Mouse (Mus musculus) G1E (cell line): ENCODE measurements at regions not wholly inside any gene's neighbourhood (a gene's known extent, or its start where the extent isn't known, plus 50 kb on each side); places are given as distances from the start of the nearest gene placed in this dataset.
"Not testable (repeated sequence)": the region's sequence is repeated elsewhere in the genome, so short reads cannot be mapped to it uniquely, and the experiment has no call there.

Experiments used
- ATAC-seq: 2 replicates; pipeline ENCODE4 v1.8.0; 2016; ENCODE audit warnings: mild to moderate bottlenecking; ENCODE audit not compliant: insufficient number of reproducible peaks, poor library complexity, low FRiP score, severe bottlenecking; ENCODE audit errors: extremely low read depth
- DNase-seq: peaks from one replicate; pipeline ENCODE4 v3.0.0; 2012; ENCODE audit warnings: low spot score
- H3K27me3 ChIP-seq: 2 replicates; pipeline ENCODE4 v1.6.1; 2012; ENCODE audit warnings: mild to moderate bottlenecking, low read length, inconsistent platforms; ENCODE audit not compliant: insufficient read depth
- H3K36me3 ChIP-seq: replicated peaks from 2 replicates; pipeline ENCODE3; 2012; ENCODE audit warnings: mild to moderate bottlenecking, inconsistent platforms
- H3K4me1 ChIP-seq: 2 replicates; pipeline ENCODE4 v1.6.1; 2012; ENCODE audit warnings: low read depth, low read length, inconsistent platforms, mixed read lengths; ENCODE audit not compliant: insufficient read depth
- H3K4me3 ChIP-seq: 2 replicates; pipeline ENCODE4 v1.5.1; 2012; ENCODE audit warnings: low read depth, mild to moderate bottlenecking, inconsistent platforms, low read length, moderate library complexity, mixed read lengths
- H3K9me3 ChIP-seq: replicated peaks from 2 replicates; pipeline ENCODE4 v1.6.1; 2012; ENCODE audit warnings: inconsistent platforms
- CTCF ChIP-seq: IDR thresholded peaks from 2 replicates; pipeline ENCODE4 v1.5.1; 2012; ENCODE audit warnings: low read depth, low read length, inconsistent platforms, mixed read lengths
- GATA1 ChIP-seq: IDR thresholded peaks from 2 replicates; pipeline ENCODE4 v1.6.1; 2012; ENCODE audit warnings: borderline replicate concordance, low read length, inconsistent platforms, mixed read lengths
- GATA2 ChIP-seq: IDR thresholded peaks from 2 replicates; pipeline ENCODE4 v1.6.1; 2012; ENCODE audit warnings: low read depth, low read length, inconsistent platforms, borderline replicate concordance
- POLR2AphosphoS5 ChIP-seq: IDR thresholded peaks from 2 replicates; pipeline ENCODE4 v1.6.1; 2012; ENCODE audit warnings: low read depth, low read length, inconsistent platforms; ENCODE audit not compliant: insufficient replicate concordance
- TAL1 ChIP-seq: conservative IDR thresholded peaks from 2 replicates; pipeline ENCODE4 v1.6.1; 2012; ENCODE audit warnings: low read depth, low read length, inconsistent platforms, mixed read lengths

GRCm38 (mm10) chr13:82005929-82006726, 223.3 kb downstream of the Cetn3 start:
- Histone ChIP-seq H3K4me1 (no peaks in the 10 kb centered on the region), H3K36me3 (no peaks in the 10 kb centered on the region), H3K27me3 (no peaks in the 10 kb centered on the region), H3K4me3 (no peak overlapping the region), H3K9me3 (no peaks in the 10 kb centered on the region)
- DNase-seq (no peak), ATAC-seq (no peak)
- TF ChIP-seq GATA1 (no peak), TAL1 (no peak), CTCF (no peak), POLR2AphosphoS5 (no peak), GATA2 (no peak)

DNA sequence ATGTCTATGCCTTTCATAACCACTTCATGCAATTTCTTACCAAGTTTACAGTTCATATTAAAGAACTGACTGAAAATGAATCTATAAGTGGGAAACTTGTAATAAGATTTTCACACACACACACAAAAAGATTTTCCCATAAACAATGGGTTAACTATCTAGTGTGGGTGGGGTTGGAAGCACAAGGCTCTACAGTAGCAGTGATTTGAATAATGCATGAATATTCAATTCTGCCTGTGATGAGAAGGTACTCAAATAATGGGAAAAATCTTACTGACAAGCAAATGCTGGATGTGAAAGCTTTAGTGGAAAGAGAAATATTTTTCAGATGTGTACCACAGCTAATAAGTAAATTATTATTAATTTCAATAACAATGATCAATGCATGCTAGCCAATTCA, 224.3 kb downstream of the Cetn3 start:
- Histone ChIP-seq H3K9me3 (no peaks in the 10 kb centered on the region), H3K4me1 (no peaks in the 10 kb centered on the region), H3K4me3 (no peak overlapping the region), H3K36me3 (no peaks in the 10 kb centered on the region), H3K27me3 (no peaks in the 10 kb centered on the region)
- TF ChIP-seq TAL1 = no peak
- TF ChIP-seq GATA1 = no peak
- no peak for TF ChIP-seq GATA2
- TF ChIP-seq POLR2AphosphoS5 = no peak
- no peak for TF ChIP-seq CTCF
- ATAC-seq (no peak), DNase-seq (no peak)

DNA sequence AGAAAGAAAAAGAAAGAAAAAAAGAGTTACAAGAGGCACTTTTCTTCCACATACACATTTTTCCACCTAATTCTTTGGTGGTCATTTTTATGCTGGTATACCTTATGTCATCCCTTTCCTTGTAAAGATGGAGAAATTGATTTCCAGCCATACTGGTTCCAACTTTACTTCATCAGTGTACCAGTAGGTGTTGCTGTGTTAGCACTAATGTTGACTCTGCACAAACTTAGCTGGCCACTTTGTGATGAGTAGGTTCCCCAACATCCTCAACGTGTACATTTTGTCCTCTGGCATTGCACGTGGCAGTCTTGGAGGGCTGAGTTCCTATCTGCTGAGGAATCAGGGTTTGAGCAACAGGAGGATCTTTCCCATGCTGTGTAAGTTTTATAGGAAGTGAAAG, 256.7 kb downstream of the Cetn3 start:
- Histone ChIP-seq H3K4me1 (no peaks in the 10 kb centered on the region), H3K36me3 (no peaks in the 10 kb centered on the region), H3K4me3 (no peak overlapping the region), H3K27me3 (no peaks in the 10 kb centered on the region), H3K9me3 (no peaks in the 10 kb centered on the region)
- DNase-seq (no peak), ATAC-seq (no peak)
- TF ChIP-seq POLR2AphosphoS5 = no peak
- TF ChIP-seq GATA2 = no peak
- no peak for TF ChIP-seq GATA1

DNA sequence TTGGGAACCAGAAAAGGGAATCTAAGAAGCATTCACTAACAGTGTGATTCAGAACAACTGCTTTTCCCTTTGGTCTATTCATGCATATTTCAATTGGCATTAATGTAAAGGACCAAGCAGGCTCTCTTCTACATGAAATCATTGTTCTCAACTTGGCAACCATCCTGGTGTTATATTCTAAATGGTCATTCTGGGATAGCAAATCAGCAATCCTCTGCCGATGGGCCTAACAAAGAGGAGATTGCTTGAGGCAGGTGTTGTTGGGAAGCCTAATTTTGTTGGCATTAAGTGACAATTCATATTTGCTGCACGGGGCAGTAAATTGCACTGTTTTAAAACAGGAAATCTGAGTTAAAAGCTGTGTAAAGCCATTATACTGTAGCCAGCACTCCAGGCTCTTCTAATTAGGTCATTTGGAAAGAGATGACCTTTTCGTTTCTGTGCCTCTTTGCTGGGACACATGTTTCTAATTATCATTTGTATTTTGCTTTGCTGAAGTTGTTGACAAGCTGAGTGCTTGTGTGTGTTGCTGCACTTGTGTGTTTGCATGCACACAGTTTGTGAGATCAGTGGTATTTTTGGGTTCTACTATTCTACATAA, 275.4 kb downstream of the Cetn3 start:
- no peaks in the 10 kb centered on the region for H3K36me3 ChIP-seq
- no peaks in the 10 kb centered on the region for H3K9me3 ChIP-seq
- H3K27me3 ChIP-seq = no peaks in the 10 kb centered on the region
- ATAC-seq = no peak
- no peak overlapping the region for H3K4me3 ChIP-seq
- DNase-seq = no peak
- no peak for TF ChIP-seq GATA1
- TF ChIP-seq TAL1 = no peak
- no peak for TF ChIP-seq CTCF
- no peak for TF ChIP-seq POLR2AphosphoS5
- no peak for TF ChIP-seq GATA2
- H3K4me1 ChIP-seq = no peaks in the 10 kb centered on the region

- no peak for ATAC-seq
- Histone ChIP-seq H3K4me3 (no peak overlapping the region), H3K9me3 (no peaks in the 10 kb centered on the region), H3K27me3 (no peaks in the 10 kb centered on the region), H3K36me3 (no peaks in the 10 kb centered on the region), H3K4me1 (no peaks in the 10 kb centered on the region)
- TF ChIP-seq TAL1 = no peak
- TF ChIP-seq POLR2AphosphoS5 = no peak
- TF ChIP-seq CTCF = no peak
- no peak for TF ChIP-seq GATA1
- no peak for TF ChIP-seq GATA2
- no peak for DNase-seq
Observed at GRCm38 (mm10) chr13:82058872-82059271, 276.0 kb downstream of the Cetn3 start.

GRCm38 (mm10) chr13:82059498-82059897, 276.6 kb downstream of the Cetn3 start:
- H3K36me3 ChIP-seq = no peaks in the 10 kb centered on the region
- no peaks in the 10 kb centered on the region for H3K9me3 ChIP-seq
- H3K4me3 ChIP-seq = no peak overlapping the region
- no peaks in the 10 kb centered on the region for H3K4me1 ChIP-seq
- TF ChIP-seq POLR2AphosphoS5 = no peak
- no peak for TF ChIP-seq GATA1
- TF ChIP-seq CTCF = no peak
- ATAC-seq = no peak
- H3K27me3 ChIP-seq = no peaks in the 10 kb centered on the region
- DNase-seq = no peak

GRCm38 (mm10) chr13:82063880-82064279, 281.0 kb downstream of the Cetn3 start:
- not testable (repeated sequence) for H3K4me1 ChIP-seq, H3K36me3 ChIP-seq, DNase-seq, H3K27me3 ChIP-seq, H3K4me3 ChIP-seq, H3K9me3 ChIP-seq, ATAC-seq
